Mouse (Mus musculus) bone marrow, adult 2 months (tissue): ENCODE measurements around the gene Flt1.

Source experiments
- CTCF ChIP-seq: fragments of 200-500 bp; IDR thresholded peaks from 2 replicates; pipeline ENCODE4 v1.5.1; 2011; ENCODE audit warnings: low read length, control low read depth; ENCODE audit not compliant: control insufficient read depth, insufficient read depth
- POLR2A ChIP-seq: fragments of 200-500 bp; IDR thresholded peaks from 2 replicates; pipeline ENCODE4 v1.6.1; 2011; ENCODE audit warnings: low read depth, mild to moderate bottlenecking, control low read depth, low read length, borderline replicate concordance; ENCODE audit not compliant: control insufficient read depth

DNA sequence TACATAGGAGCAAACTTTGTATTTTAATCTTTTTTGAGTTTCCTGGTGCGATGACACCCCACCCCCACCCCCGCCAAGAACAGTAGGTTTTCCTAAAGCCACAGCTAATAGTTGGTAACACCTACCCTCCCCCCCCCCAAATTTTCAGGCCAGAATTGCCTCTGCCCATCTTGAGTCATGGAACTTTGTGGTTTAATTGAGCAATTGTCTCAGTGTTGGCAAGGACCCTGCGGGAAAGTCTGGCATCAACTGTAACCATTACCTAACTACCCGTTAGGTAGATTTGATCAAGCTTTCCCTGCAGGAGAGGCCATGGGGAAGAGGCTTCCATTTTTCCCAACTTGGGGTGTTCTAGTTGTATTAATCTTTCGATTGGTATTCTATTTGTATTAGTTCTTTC is 23.4 kb downstream of the Flt1 start:
- no peak for TF ChIP-seq CTCF
- TF ChIP-seq POLR2A = no peak
